Mouse (Mus musculus) erythroblast, embryonic 14.5 days (primary cell): ENCODE measurements around the gene Gad1.

Experiments
- GATA1 ChIP-seq: IDR thresholded peaks from 2 replicates; pipeline ENCODE4 v1.6.1; 2012; ENCODE audit warnings: low read length, inconsistent platforms, mixed read lengths
- TAL1 ChIP-seq: IDR thresholded peaks from 3 replicates; pipeline ENCODE4 v1.6.1; 2012; ENCODE audit warnings: low read length, inconsistent platforms, mixed read lengths

DNA sequence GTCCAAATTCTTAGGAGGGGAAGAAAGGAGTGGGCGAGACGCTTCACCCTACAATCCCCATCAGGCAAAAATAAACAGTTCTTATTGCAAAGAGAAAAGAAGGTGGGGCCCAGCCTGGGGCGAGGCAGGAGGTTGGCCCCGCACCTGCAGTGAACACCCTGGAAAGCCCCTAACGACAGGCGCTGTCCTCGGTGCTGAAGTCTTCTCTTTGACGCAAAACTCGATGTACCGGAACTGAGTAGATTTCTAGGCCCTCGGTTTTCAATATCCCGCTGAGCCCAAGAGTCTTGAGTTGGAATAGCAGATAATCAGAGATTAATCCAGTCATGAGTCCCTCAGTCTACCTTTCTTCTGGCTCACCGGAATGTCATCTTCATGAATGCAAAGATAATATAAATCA lies 6.6 kb downstream of the Gad1 start:
- TF ChIP-seq TAL1 (no peak), GATA1 (no peak)
